Mouse (Mus musculus): ENCODE results near the gene Atp13a3. TPM values are rescaled to one million over a fixed set of nuclear protein-coding genes. Genes with fewer than 3 reads are reported as not detected.

The Atp13a3 gene
- polyA plus RNA-seq, 1 experiment from 2014 or later = 13.0 TPM

- Histone ChIP-seq H3K4me2 (ENCODE audit: low read depth) (no peak overlapping the region), H3K27ac (ENCODE audit: low read depth, low read length) (no peak overlapping the region), H3K4me1 (ENCODE audit: control insufficient read depth, insufficient read depth, low read length) (no peaks in the 10 kb centered on the region), H3K9ac (ENCODE audit: low read length) (no peak overlapping the region), H3K27me3 (ENCODE audit: control insufficient read depth, insufficient read depth, low read length) (no peaks in the 10 kb centered on the region), H3K36me3 (ENCODE audit: control insufficient read depth, insufficient read depth, low read length) (no peaks in the 10 kb centered on the region), H3K9me3 (ENCODE audit: control insufficient read depth, low read length) (no peaks in the 10 kb centered on the region), H3K4me3 (ENCODE audit: low read depth, low read length) (no peak overlapping the region)
- 69% methylated on average over 8 of the region's 8 CpGs for WGBS
- DNase-seq (ENCODE audit: low spot score) = no peak
- ATAC-seq (ENCODE audit: insufficient read depth, low FRiP score, low TSS enrichment) = no peak
Observed at GRCm38 (mm10) chr16:30271223-30271761, 134.5 kb downstream of the Atp13a3 start.

GRCm38 (mm10) chr16:30267359-30267758 lies 138.4 kb downstream of the Atp13a3 start, which contains the start of gene Cpn2:
Gene Cpn2 (minus strand): TSS chr16:30267499.
- Histone ChIP-seq H3K9me3 (ENCODE audit: control insufficient read depth, low read length) (no peaks in the 10 kb centered on the region), H3K4me2 (ENCODE audit: low read depth) (no peak within 1 kb of the TSS), H3K4me1 (ENCODE audit: control insufficient read depth, insufficient read depth, low read length) (no peaks in the 10 kb centered on the region), H3K4me3 (ENCODE audit: low read depth, low read length) (no peak within 1 kb of the TSS), H3K27ac (ENCODE audit: low read depth, low read length) (no peak within 1 kb of the TSS), H3K9ac (ENCODE audit: low read length) (no peak within 1 kb of the TSS), H3K27me3 (ENCODE audit: control insufficient read depth, insufficient read depth, low read length) (no peaks in the 10 kb centered on the region), H3K36me3 (ENCODE audit: control insufficient read depth, insufficient read depth, low read length) (no peaks in the 10 kb centered on the region)
- DNase-seq (ENCODE audit: low spot score) (no peak), ATAC-seq (ENCODE audit: insufficient read depth, low FRiP score, low TSS enrichment) (no peak)
- 75% methylated on average over 5 of the region's 5 CpGs for WGBS

- no peak for DNase-seq (ENCODE audit: low spot score)
- Histone ChIP-seq H3K9ac (ENCODE audit: low read length) (no peak overlapping the region), H3K36me3 (ENCODE audit: control insufficient read depth, insufficient read depth, low read length) (no peaks in the 10 kb centered on the region), H3K27me3 (ENCODE audit: control insufficient read depth, insufficient read depth, low read length) (no peaks in the 10 kb centered on the region), H3K27ac (ENCODE audit: low read depth, low read length) (no peak overlapping the region), H3K4me1 (ENCODE audit: control insufficient read depth, insufficient read depth, low read length) (no peaks in the 10 kb centered on the region), H3K4me3 (ENCODE audit: low read depth, low read length) (no peak overlapping the region), H3K9me3 (ENCODE audit: control insufficient read depth, low read length) (no peaks in the 10 kb centered on the region), H3K4me2 (ENCODE audit: low read depth) (no peak overlapping the region)
- ATAC-seq (ENCODE audit: insufficient read depth, low FRiP score, low TSS enrichment) = no peak
- 82% methylated on average over 5 of the region's 5 CpGs for WGBS
Observed at GRCm38 (mm10) chr16:30266561-30266960, 139.2 kb downstream of the Atp13a3 start.

- DNase-seq (ENCODE audit: low spot score) = no peak
- Histone ChIP-seq H3K36me3 (ENCODE audit: control insufficient read depth, insufficient read depth, low read length) (no peaks in the 10 kb centered on the region), H3K9me3 (ENCODE audit: control insufficient read depth, low read length) (no peaks in the 10 kb centered on the region), H3K4me1 (ENCODE audit: control insufficient read depth, insufficient read depth, low read length) (no peaks in the 10 kb centered on the region), H3K27ac (ENCODE audit: low read depth, low read length) (no peak overlapping the region), H3K9ac (ENCODE audit: low read length) (no peak overlapping the region), H3K4me3 (ENCODE audit: low read depth, low read length) (no peak overlapping the region), H3K27me3 (ENCODE audit: control insufficient read depth, insufficient read depth, low read length) (no peaks in the 10 kb centered on the region), H3K4me2 (ENCODE audit: low read depth) (no peak overlapping the region)
- ATAC-seq (ENCODE audit: insufficient read depth, low FRiP score, low TSS enrichment) = no peak
- 71% methylated on average over 4 of the region's 4 CpGs for WGBS
Observed at GRCm38 (mm10) chr16:30265611-30266010, 140.2 kb downstream of the Atp13a3 start.

DNA sequence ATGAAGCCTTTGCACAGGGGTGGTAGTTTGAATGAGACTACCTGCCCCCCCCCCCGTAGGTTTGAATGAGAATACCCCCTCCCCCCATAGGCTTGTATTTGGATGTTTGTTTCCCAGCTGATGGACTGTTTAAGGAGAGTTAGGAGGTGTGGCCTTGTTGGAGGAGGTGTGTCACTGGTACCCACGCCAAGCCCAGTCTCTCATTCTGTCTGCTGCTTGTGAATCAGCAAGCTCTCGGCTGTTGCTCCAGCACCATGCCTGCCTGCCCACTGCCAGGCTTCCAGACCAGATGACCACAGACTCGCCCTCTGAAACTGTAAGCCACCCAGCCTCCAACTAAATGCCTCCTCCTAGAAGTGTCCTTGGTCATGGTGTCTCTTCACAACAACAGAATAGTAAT lies 142.6 kb downstream of the Atp13a3 start:
- Histone ChIP-seq H3K27ac (ENCODE audit: low read depth, low read length) (no peak overlapping the region), H3K27me3 (ENCODE audit: control insufficient read depth, insufficient read depth, low read length) (no peaks in the 10 kb centered on the region), H3K4me3 (ENCODE audit: low read depth, low read length) (no peak overlapping the region), H3K36me3 (ENCODE audit: control insufficient read depth, insufficient read depth, low read length) (no peaks in the 10 kb centered on the region), H3K4me2 (ENCODE audit: low read depth) (no peak overlapping the region), H3K9me3 (ENCODE audit: control insufficient read depth, low read length) (no peaks in the 10 kb centered on the region), H3K4me1 (ENCODE audit: control insufficient read depth, insufficient read depth, low read length) (no peaks in the 10 kb centered on the region), H3K9ac (ENCODE audit: low read length) (no peak overlapping the region)
- WGBS = 62% methylated on average over 4 of the region's 4 CpGs
- no peak for DNase-seq (ENCODE audit: low spot score)
- no peak for ATAC-seq (ENCODE audit: insufficient read depth, low FRiP score, low TSS enrichment)

- H3K4me2 ChIP-seq (ENCODE audit: low read depth) = no peak overlapping the region
- no peak overlapping the region for H3K27ac ChIP-seq (ENCODE audit: low read depth, low read length)
- H3K4me1 ChIP-seq (ENCODE audit: control insufficient read depth, insufficient read depth, low read length) = no peaks in the 10 kb centered on the region
- H3K4me3 ChIP-seq (ENCODE audit: low read depth, low read length) = no peak overlapping the region
- H3K9me3 ChIP-seq (ENCODE audit: control insufficient read depth, low read length) = no peaks in the 10 kb centered on the region
- DNase-seq (ENCODE audit: low spot score) = peak; percentile 71
- 3% methylated on average over 2 of the region's 2 CpGs for WGBS
- no peaks in the 10 kb centered on the region for H3K27me3 ChIP-seq (ENCODE audit: control insufficient read depth, insufficient read depth, low read length)
- no peak overlapping the region for H3K9ac ChIP-seq (ENCODE audit: low read length)
- H3K36me3 ChIP-seq (ENCODE audit: control insufficient read depth, insufficient read depth, low read length) = no peaks in the 10 kb centered on the region
- ATAC-seq (ENCODE audit: insufficient read depth, low FRiP score, low TSS enrichment) = no peak
Observed at GRCm38 (mm10) chr16:30262664-30263063, 143.1 kb downstream of the Atp13a3 start.

Other genes starting within 250 kb of the Atp13a3 start
- not detected in 2 replicates for gene Cpn2, start 138.5 kb downstream of the Atp13a3 start, polyA plus RNA-seq (2014; fragmentation: Nextera tagmentation; extraction: Ambion mirVana)
- gene Lrrc15, start 122.7 kb downstream of the Atp13a3 start, polyA plus RNA-seq (2014; fragmentation: Nextera tagmentation; extraction: Ambion mirVana) = 0.23 and 0.33 TPM in 2 replicates
- gene Gp5, start 95.2 kb downstream of the Atp13a3 start, polyA plus RNA-seq (2014; fragmentation: Nextera tagmentation; extraction: Ambion mirVana) = 2.4 and 2.5 TPM in 2 replicates
- 32.8 and 34.9 TPM in 2 replicates for gene Tmem44, start 144.9 kb upstream of the Atp13a3 start, polyA plus RNA-seq (2014; fragmentation: Nextera tagmentation; extraction: Ambion mirVana)
- gene Lsg1, start 181.6 kb upstream of the Atp13a3 start, polyA plus RNA-seq (2014; fragmentation: Nextera tagmentation; extraction: Ambion mirVana) = 79.4 and 83.2 TPM in 2 replicates
- 8.5 and 10.3 TPM in 2 replicates for gene Fam43a, start 193.7 kb upstream of the Atp13a3 start, polyA plus RNA-seq (2014; fragmentation: Nextera tagmentation; extraction: Ambion mirVana)